Mouse (Mus musculus) B cell, adult 2 months (primary cell): ENCODE data around the gene Kank3.
A peak's percentile ranks its signal among the peaks of the same experiment; 100 is the strongest.
"Not testable (repeated sequence)": the region's sequence is repeated elsewhere in the genome, so short reads cannot be mapped to it uniquely, and the experiment has no call there.

Source experiments
- DNase-seq, 2 experiments: peaks; one replicate each; pipeline ENCODE4 v3.0.0; 2022

Kank3 gene

GRCm38 (mm10) chr17:33808192-33808591 lies 2.1 kb upstream of the Kank3 start:
- DNase-seq, result no peak

DNA sequence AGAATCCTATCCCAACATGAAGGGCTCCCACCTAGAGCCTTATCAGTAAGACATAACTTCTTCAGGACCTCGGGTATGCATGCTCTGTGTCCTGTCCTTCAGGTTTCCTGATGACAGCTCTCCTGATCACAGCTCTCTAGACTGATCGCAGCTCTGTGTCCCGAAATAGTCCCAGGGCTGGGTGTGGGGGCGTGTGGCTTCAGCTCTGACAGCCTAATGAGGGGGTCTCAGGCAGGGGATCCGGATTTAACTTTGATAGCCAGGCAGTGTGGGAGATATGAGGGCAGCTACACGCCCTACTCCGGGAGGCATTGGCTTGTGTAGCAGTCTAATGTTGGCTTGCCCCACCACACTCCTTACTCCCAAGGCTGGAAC lies 810 bp downstream of the Kank3 start:
- DNase-seq, result no peak

DNA sequence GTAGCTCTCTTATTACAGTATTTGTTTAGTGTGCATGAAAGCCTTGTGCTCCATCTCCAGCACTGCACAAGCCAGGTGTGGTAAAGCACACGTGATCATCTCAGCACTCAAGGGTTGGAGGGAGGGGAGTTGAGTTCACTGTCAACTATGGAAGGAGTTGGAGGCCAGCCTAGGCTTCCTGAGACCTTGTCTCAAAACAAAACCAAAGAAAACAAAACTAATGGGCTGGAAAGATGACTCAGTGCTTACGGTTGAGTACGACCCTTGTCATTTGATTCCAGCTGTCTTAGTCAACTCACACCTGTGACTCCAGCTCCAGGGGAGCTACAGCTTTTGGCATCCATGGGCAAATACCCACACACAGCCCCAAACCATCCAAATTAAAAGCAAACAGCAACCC lies 2.2 kb downstream of the Kank3 start:
- no peak for DNase-seq

- no peak for DNase-seq
Measured at GRCm38 (mm10) chr17:33812990-33813389, 2.7 kb downstream of the Kank3 start.

GRCm38 (mm10) chr17:33815399-33815798 lies 5.1 kb downstream of the Kank3 start:
- no peak for DNase-seq

GRCm38 (mm10) chr17:33816612-33817011 lies 6.3 kb downstream of the Kank3 start:
- no peak for DNase-seq

DNA sequence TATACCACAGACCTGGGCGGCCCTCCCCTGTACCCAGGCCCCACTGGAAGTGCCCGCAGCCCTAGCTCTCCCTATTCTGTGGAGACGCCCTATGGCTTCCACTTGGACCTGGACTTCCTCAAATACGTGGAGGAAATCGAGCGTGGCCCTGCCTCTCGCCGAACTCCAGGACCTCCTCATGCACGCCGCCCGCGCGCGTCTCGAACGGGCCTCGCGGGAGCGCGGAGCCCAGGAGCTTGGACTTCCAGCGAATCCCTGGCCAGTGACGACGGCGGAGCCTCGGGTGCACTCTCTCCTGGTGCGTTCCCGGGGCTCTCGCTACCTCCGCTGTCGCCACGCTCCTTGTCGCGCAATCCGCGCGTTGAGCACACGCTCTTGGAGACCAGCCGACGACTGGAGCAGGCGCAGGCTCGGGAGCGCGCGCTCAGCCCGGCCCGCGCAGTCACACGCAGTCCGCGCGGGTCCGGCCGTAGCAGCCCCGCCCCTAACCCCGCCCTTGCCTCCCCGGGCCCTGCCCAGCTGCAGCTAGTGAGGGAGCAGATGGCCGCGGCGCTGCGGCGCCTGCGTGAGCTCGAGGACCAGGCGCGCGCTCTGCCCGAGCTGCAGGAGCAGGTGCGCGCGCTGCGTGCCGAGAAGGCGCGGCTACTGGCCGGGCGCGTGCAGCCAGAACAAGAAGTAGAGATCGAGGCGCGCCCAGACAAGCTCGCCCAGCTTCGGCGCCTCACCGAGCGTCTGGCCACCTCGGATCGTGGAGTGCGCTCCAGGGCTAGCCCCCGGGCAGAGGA lies 7.1 kb downstream of the Kank3 start:
- DNase-seq, result peak; percentile 64 to 71

GRCm38 (mm10) chr17:33817969-33818643 lies 7.8 kb downstream of the Kank3 start:
- DNase-seq, result no peak

DNA sequence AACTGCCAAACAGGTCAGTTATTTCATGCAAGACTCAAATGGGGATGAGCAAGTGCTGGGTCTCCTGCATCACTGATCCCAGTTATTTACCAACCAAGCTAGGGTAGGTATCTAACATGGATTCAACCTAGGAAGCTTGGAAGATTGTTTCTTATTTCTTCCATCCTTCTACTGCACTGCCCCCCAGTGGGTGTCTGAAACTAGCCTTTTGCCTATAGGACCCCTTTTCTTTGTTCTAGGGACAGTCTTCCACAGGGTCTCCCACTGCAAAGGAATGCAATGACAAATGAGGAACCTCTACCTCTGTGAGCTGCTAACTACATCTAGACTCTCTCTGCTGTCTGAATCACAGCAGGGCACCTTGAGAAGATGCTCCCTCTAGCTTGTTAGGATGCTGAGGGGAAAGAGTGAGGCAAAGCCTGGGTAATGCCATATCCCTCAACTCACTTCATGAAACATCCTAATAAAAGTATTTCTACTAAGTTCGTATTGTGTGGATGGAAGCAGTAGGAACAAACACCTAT lies 12.2 kb downstream of the Kank3 start:
- DNase-seq, result no peak

DNA sequence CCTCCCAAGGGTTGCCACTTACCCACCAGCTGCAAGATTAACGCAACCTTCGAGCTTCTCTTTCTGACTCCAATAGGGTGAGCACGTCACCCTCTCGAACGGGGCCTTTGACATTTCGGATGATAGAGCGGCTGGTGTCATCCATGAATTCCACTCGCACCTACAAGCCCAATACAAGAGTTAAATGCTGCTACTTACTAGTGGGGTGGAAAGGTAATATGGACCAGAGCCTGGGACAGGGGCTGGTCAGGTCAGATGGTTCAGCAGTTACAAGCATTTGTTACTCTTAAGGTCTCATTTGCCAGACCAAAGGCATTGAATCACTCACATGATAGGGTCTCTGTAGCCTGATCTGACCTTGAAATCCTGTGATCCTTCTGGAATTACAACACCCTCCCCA lies 12.9 kb downstream of the Kank3 start:
- not testable (repeated sequence) for DNase-seq

DNA sequence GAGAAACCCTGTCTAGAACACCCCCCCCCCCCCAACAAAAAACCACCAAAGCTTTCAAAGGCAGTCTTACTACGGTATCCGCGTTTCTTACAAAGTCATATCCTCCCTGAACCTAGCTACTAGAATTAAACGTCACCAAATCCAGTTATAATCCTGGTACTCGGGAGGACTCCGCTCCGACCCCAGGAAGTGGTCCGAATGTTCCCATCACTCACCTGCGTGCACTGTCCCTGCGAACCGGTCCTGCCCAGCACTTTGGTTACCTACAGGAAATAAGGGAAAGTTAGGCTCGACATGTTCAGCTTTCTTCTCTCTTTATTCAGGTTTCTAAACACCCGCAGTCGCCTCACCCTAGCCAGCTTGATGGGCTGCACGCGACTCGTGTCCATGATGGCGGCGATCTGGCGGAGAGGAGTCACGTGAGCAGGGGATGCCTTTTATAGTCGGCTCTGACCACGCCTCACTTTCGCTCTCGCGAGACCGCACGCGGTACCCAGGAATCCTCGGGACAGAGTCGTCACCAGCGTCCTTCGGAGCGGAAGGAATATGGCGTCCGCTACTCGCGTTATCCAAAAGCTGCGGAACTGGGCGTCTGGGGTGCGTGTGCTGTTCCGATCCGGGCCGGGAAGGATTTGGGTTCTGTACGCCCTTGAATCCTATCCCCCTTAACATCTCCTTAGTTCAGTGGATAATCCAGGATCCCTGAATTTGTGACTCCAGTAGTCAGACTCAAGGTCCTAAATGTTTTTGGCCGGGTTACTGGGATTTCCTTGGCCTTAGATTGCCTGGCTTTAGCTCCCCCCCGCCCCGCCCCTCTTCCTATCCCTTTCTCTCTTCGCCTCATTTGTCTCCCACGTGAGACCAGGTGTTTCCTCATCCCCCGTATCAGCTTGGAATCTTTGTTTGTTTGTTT lies 14.0 kb downstream of the Kank3 start, which contains the start of the genes Rps28 and Ndufa7:
Gene Rps28 (minus strand): TSS at position 479 of the 913 bp plus-strand sequence.
Gene Ndufa7 (plus strand): TSS at position 489 of the 913 bp plus-strand sequence.
- peak; percentile 99 for DNase-seq

- DNase-seq, result not testable (repeated sequence)
Measured at GRCm38 (mm10) chr17:33824997-33825330, 14.6 kb downstream of the Kank3 start.

- DNase-seq, result no peak
Measured at GRCm38 (mm10) chr17:33825462-33825861, 15.1 kb downstream of the Kank3 start.

- DNase-seq, result peak; percentile 77 to 78
Measured at GRCm38 (mm10) chr17:33826850-33827249, 16.5 kb downstream of the Kank3 start.

- DNase-seq, result no peak
Measured at GRCm38 (mm10) chr17:33828892-33829291, 18.6 kb downstream of the Kank3 start.

DNA sequence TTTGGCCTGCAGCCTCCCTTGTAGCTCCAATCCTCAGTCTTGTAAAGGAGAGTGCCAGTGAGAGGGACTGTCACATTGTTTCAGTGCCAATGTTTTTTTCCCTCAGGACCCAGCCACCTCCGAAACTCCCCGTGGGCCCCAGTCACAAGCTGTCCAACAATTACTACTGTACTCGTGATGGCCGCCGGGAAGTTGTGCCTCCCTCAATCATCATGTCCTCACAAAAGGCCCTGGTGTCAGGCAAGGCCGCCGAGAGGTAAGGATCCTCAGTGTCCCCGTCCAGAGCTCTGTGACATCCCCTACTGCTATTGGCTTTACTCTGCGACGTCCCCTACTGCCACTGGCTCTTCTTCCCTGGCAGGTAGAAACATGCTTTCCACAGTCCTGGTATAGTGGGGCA lies 19.2 kb downstream of the Kank3 start:
- no peak for DNase-seq

DNA sequence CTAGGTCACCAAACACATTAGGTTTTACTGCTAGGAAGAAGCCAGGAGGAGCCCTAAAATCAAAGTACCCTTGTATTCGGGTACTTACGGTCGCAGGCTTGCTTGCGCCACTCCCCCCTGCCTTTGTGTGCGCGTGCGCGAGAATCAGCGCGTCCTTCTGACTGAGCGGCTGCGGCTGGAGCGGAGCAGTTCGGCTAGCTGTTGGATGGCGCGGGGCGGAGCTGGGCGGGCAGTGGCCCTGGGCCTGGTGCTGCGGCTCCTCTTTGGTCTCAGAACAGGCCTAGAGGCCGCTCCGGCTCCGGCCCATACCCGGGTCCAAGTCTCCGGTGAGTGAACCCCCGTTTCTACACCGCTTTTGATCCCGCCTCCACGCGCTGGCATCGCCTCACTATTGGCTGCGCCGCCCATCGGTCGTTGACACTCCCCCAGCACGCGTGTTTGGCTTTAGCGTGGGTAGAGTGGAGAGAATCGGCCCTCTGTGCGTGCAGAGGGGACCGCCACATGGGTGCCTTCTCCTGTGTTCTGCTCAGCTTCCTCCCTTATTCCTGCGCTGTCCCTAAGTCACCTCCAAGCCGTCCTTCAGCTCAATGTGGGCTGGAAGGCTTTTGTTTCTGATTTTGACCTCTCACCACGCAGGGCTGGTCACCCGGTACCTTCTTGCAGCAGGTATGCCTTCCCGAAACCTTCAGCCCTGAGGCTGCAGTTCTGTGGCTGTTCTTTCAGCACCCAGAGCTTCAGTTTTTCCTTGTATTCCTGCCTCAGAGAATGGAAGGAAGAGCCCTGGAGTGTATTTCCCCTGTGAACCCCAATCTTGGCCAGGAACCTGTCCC lies 32.9 kb downstream of the Kank3 start, which contains the start of gene Cd320:
Gene Cd320 (plus strand): TSS at position 126 of the 830 bp plus-strand sequence.
- DNase-seq, result peak; percentile 90 to 92

- DNase-seq, result no peak
Measured at GRCm38 (mm10) chr17:33844196-33844595, 33.9 kb downstream of the Kank3 start.

DNA sequence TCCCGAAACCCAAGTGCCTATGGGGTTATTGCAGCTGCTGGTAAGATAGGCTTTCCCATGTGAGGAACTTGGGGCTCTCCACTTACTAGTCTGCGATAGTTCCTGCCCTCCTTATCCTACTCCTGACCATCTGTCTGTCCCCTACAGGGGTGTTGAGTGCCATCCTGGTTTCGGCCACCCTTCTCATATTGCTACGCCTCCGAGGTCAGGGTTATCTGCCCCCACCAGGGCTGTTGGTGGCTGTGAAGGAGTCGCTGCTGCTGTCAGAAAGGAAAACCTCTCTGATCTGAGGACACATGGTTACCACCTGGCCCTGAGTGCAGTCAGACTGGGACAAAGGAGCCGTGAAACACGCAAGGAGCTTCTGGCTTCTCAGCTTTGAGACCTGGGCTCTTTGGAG lies 37.8 kb downstream of the Kank3 start:
- no peak for DNase-seq

GRCm38 (mm10) chr17:33851331-33851730 lies 41.0 kb downstream of the Kank3 start:
- no peak for DNase-seq

- no peak for DNase-seq
Measured at GRCm38 (mm10) chr17:33857816-33858215, 47.5 kb downstream of the Kank3 start.
